Mouse (Mus musculus) cerebellum, adult 8-10 months (tissue): ENCODE results near the gene Gstcd.

Source experiments
- DNase-seq: peaks from one replicate; pipeline ENCODE4 v3.0.0; 2022

The Gstcd gene

DNA sequence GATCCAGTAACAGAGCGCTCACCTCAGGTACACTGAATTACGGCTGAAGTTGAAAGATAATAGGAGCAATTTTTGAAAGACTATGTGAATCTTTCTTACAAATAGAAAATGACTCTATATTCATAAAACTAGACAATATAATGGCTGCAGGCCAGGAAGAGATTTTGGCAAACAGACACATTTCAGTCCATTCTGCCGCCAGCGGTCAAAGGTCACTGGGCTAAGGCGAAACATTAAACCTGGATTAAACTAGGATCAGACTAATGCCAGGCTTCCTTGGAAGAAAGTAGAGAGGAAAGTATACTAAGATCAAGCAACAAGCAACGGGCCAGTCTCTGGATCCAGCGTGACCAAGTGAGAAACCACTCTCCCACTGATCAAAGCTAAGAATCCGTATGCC, 152.8 kb downstream of the Gstcd start:
- DNase-seq = no peak

DNA sequence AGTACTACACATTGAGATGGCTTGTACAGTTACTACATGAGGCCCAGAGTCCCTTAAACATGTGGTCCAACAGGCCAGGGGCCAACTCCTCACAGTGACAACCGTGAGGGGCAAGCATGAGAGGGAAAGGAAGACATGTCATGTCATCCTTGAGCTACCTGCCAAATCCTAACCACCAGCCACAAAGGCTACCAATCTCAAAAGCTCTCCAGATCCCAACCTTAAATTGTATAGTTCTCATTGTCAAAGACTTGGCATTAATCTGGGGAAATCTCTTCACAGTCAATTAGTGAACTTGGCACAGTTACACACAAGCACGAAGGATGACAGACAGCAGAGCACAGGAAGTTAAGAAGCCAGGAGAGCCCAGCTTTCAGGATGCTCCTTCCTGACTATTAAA, 157.2 kb downstream of the Gstcd start:
- no peak for DNase-seq
